Mouse (Mus musculus) C2C12 (cell line): ENCODE measurements around the gene Lyrm9.

Source experiments
- CTCF ChIP-seq: IDR thresholded peaks from one replicate; pipeline ENCODE4 v1.5.1; 2011; ENCODE audit not compliant: control insufficient read depth, insufficient read depth, insufficient read length
- MAX ChIP-seq: IDR thresholded peaks from one replicate; pipeline ENCODE4 v1.6.1; 2011; ENCODE audit warnings: mild to moderate bottlenecking, control low read depth
- MYOD1 ChIP-seq: IDR thresholded peaks from one replicate; pipeline ENCODE4 v1.6.1; 2011; ENCODE audit warnings: low read depth; ENCODE audit not compliant: control insufficient read depth, insufficient read length
- MYOG ChIP-seq: IDR thresholded peaks from one replicate; pipeline ENCODE4 v1.6.1; 2011; ENCODE audit not compliant: control insufficient read depth, insufficient read length; ENCODE audit errors: extremely low read depth
- USF1 ChIP-seq: IDR thresholded peaks from one replicate; pipeline ENCODE4 v1.6.1; 2011; ENCODE audit warnings: low read depth, mild to moderate bottlenecking, control low read depth, moderate library complexity

DNA sequence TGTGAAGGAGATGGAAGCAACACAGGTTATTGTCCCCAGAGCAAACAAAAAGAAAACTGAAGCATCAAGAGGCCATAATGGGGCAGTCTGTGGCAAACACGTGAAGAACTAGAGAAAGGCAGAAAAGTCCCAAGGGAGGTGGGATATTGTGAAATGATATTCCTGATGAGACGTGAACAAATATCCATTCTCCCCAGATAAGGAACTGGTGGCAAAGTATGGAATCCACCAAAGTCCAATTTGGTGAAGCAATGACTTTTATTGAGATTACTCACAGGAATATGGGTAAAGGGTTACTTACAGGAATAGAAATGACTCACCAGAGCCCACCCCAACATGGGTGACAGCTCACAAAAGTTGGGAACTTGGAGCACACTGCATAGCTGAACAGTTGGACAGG is 38.9 kb downstream of the Lyrm9 start:
- TF ChIP-seq MAX (no peak), CTCF (no peak), MYOG (no peak), MYOD1 (no peak), USF1 (no peak)
